15 mouse cellular contexts compared by ENCODE assay signal in the genomic region with DNA sequence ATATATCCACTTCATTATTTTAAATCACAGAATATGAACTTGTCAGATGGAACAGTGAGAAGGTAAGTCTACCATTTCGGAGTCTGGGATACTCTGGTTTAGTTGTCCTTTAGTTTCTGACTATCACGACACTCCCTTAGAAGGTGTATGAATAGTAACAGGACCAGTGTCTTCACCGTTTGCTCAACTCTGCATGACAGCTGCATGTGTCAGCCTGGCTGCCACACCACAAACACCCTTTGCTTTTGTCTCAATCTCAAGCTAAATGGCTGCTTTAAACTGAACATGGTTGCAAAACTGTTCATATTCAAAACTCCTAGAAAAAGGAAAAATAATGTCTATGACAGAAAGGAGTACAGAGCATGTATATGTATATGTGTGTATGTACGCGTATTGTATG.
"Had no signal": no experiment of that assay in that cellular context is flagged by ENCODE, and none has a peak within 500 bp of the region (broad histone marks: within the 10 kb centered on the region; RNA-seq: fewer than 3 reads in every experiment).

No protein-coding gene starts in this region.

- H3K4me3 ChIP-seq: megakaryocyte, embryonic 14.5 days; midbrain, embryonic 13.5 days; midbrain, embryonic 15.5 days; neural tube, embryonic 13.5 days; neural tube, embryonic 15.5 days; stomach, embryonic 15.5 days had no signal

- H3K36me3 ChIP-seq: midbrain, embryonic 13.5 days; midbrain, embryonic 15.5 days; neural tube, embryonic 13.5 days; stomach, embryonic 15.5 days had no signal

- H3K4me2 ChIP-seq: lung, embryonic 14.5 days; midbrain, embryonic 11.5 days; midbrain, embryonic 13.5 days; midbrain, embryonic 15.5 days; neural tube, embryonic 13.5 days; neural tube, embryonic 15.5 days had no signal

- H3K27me3 ChIP-seq: megakaryocyte, embryonic 14.5 days; midbrain, embryonic 13.5 days; midbrain, embryonic 15.5 days; neural tube, embryonic 13.5 days; neural tube, embryonic 15.5 days; stomach, embryonic 15.5 days had no signal

- H3K27ac ChIP-seq: macrophage; midbrain, embryonic 15.5 days; neural tube, embryonic 13.5 days; neural tube, embryonic 15.5 days; stomach, postnatal 0 days had no signal

- H3K9ac ChIP-seq: lung, embryonic 14.5 days; midbrain, embryonic 13.5 days; midbrain, embryonic 15.5 days; neural tube, embryonic 13.5 days; neural tube, embryonic 15.5 days; stomach, embryonic 15.5 days had no signal

- DNase-seq: lung, adult 18-20 months; right cerebral cortex, postnatal 14 days; thymus, adult 2 months; thymus, postnatal 25 days; thymus, postnatal 4 days had no signal

- H3K9me3 ChIP-seq: megakaryocyte, embryonic 14.5 days; midbrain, embryonic 13.5 days; midbrain, embryonic 15.5 days; neural tube, embryonic 13.5 days; neural tube, embryonic 15.5 days; stomach, embryonic 15.5 days had no signal

- ATAC-seq: midbrain, embryonic 13.5 days; midbrain, embryonic 15.5 days had no signal
